Mouse (Mus musculus) testis, adult 2 months (tissue): ENCODE data around the gene Doc2g. TPM values are rescaled to one million over a fixed set of nuclear protein-coding genes. Genes with fewer than 3 reads are reported as not detected.
A peak's percentile ranks its signal among the peaks of the same experiment; 100 is the strongest.
"Not testable (repeated sequence)": the region's sequence is repeated elsewhere in the genome, so short reads cannot be mapped to it uniquely, and the experiment has no call there.

ENCODE experiments used
- H3K27ac ChIP-seq: fragments of 200-500 bp; 2 replicates; pipeline ENCODE4 v1.5.1; 2012; ENCODE audit warnings: low read depth, low read length; ENCODE audit not compliant: control insufficient read depth, insufficient read depth
- H3K27me3 ChIP-seq: fragments of 200-500 bp; 2 replicates; pipeline ENCODE4 v1.6.1; 2012; ENCODE audit warnings: mild to moderate bottlenecking, low read length, moderate library complexity; ENCODE audit not compliant: control insufficient read depth, insufficient read depth
- H3K36me3 ChIP-seq: fragments of 200-500 bp; 2 replicates; pipeline ENCODE4 v1.6.1; 2012; ENCODE audit warnings: mild to moderate bottlenecking, low read length; ENCODE audit not compliant: control insufficient read depth, insufficient read depth
- H3K4me1 ChIP-seq: fragments of 200-500 bp; 2 replicates; pipeline ENCODE4 v1.6.1; 2012; ENCODE audit warnings: low read length; ENCODE audit not compliant: control insufficient read depth, insufficient read depth
- H3K4me3 ChIP-seq: fragments of 200-500 bp; 2 replicates; pipeline ENCODE4 v1.5.1; 2012; ENCODE audit warnings: low read depth, mild to moderate bottlenecking, low read length, moderate library complexity, mixed read lengths; ENCODE audit not compliant: control insufficient read depth
- CTCF ChIP-seq: fragments of 200-500 bp; IDR thresholded peaks from 2 replicates; pipeline ENCODE4 v1.5.1; 2012; ENCODE audit warnings: low read depth, mild to moderate bottlenecking, inconsistent platforms, low read length, moderate library complexity; ENCODE audit not compliant: control insufficient read depth, insufficient read depth, insufficient replicate concordance
- POLR2A ChIP-seq: fragments of 200-500 bp; IDR thresholded peaks from 2 replicates; pipeline ENCODE4 v1.6.1; 2012; ENCODE audit warnings: low read depth, mild to moderate bottlenecking, inconsistent platforms, low read length, moderate library complexity; ENCODE audit not compliant: control insufficient read depth
- polyA plus RNA-seq: library from polyadenylated mRNA; depleted of rRNA; stranded (reverse); fragments of >200 nt; gene quantifications from 2 replicates; pipeline ENCODE4 v1.2.3, GENCODE M21; 2012

Doc2g gene
- polyA plus RNA-seq, 1 experiment: 2.0 TPM

GRCm38 (mm10) chr19:3962469-3962868 is 40.6 kb upstream of the Doc2g start:
- H3K36me3 ChIP-seq: no peaks in the 10 kb centered on the region
- TF ChIP-seq CTCF (peak; percentile 15; the same call in 1 of the 2 replicates), POLR2A (no peak)
- H3K27me3 ChIP-seq: no peaks in the 10 kb centered on the region
- no peak overlapping the region for H3K27ac ChIP-seq
- H3K4me1 ChIP-seq: no peaks in the 10 kb centered on the region
- no peak overlapping the region for H3K4me3 ChIP-seq

- Histone ChIP-seq H3K4me3 (no peak overlapping the region), H3K27me3 (no peaks in the 10 kb centered on the region), H3K27ac (no peak overlapping the region), H3K36me3 (no peaks in the 10 kb centered on the region), H3K4me1 (no peaks in the 10 kb centered on the region)
- no peak for TF ChIP-seq CTCF
- TF ChIP-seq POLR2A: no peak
Observed at GRCm38 (mm10) chr19:3964030-3964429, 39.1 kb upstream of the Doc2g start.

- Histone ChIP-seq H3K36me3 (no peaks in the 10 kb centered on the region), H3K4me3 (peak overlapping the region; percentile 46; the same call in 1 of the 2 replicates), H3K4me1 (no peaks in the 10 kb centered on the region), H3K27ac (no peak overlapping the region), H3K27me3 (no peaks in the 10 kb centered on the region)
- TF ChIP-seq CTCF: no peak
Observed at GRCm38 (mm10) chr19:3966330-3967075, 36.6 kb upstream of the Doc2g start.

- Histone ChIP-seq H3K4me1 (no peaks in the 10 kb centered on the region), H3K36me3 (no peaks in the 10 kb centered on the region), H3K4me3 (no peak overlapping the region), H3K27me3 (no peaks in the 10 kb centered on the region), H3K27ac (no peak overlapping the region)
- TF ChIP-seq CTCF (no peak), POLR2A (no peak)
Observed at GRCm38 (mm10) chr19:3967258-3967657, 35.9 kb upstream of the Doc2g start.

- Histone ChIP-seq H3K4me1 (no peaks in the 10 kb centered on the region), H3K27ac (no peak within 1 kb of the TSS)
Observed at GRCm38 (mm10) chr19:3972229-3972628, 30.9 kb upstream of the Doc2g start, which contains the start of gene Aldh3b2. TSS of gene Aldh3b2 (plus strand) at chr19:3972328.

GRCm38 (mm10) chr19:3974608-3975007 is 28.5 kb upstream of the Doc2g start:
- not testable (repeated sequence) for H3K36me3 ChIP-seq, H3K4me1 ChIP-seq, H3K4me3 ChIP-seq, H3K27me3 ChIP-seq, H3K27ac ChIP-seq

More at GRCm38 (mm10) chr19:3972229-3972628, 30.9 kb upstream of the Doc2g start, which contains the start of gene Aldh3b2:
- Histone ChIP-seq H3K36me3 (no peaks in the 10 kb centered on the region), H3K4me3 (no peak within 1 kb of the TSS), H3K27me3 (no peaks in the 10 kb centered on the region)
- no peak for TF ChIP-seq POLR2A
- no peak for TF ChIP-seq CTCF

GRCm38 (mm10) chr19:3975866-3976265 is 27.2 kb upstream of the Doc2g start:
- H3K36me3 ChIP-seq: no peaks in the 10 kb centered on the region
- H3K4me3 ChIP-seq: no peak overlapping the region
- H3K4me1 ChIP-seq: peaks cover 6% of the 10 kb centered on the region
- no peak for TF ChIP-seq POLR2A
- no peak for TF ChIP-seq CTCF
- no peak overlapping the region for H3K27ac ChIP-seq
- H3K27me3 ChIP-seq: no peaks in the 10 kb centered on the region

GRCm38 (mm10) chr19:3980309-3980708 is 22.8 kb upstream of the Doc2g start:
- Histone ChIP-seq H3K4me1 (peaks cover 9% of the 10 kb centered on the region), H3K27ac (no peak overlapping the region), H3K27me3 (no peaks in the 10 kb centered on the region), H3K36me3 (no peaks in the 10 kb centered on the region), H3K4me3 (peak overlapping the region; percentile 41)
- TF ChIP-seq CTCF (peak; percentile 47; the same call in 1 of the 2 replicates), POLR2A (no peak)
